Mouse (Mus musculus): ENCODE measurements at regions not wholly inside any gene's neighbourhood (a gene's known extent, or its start where the extent isn't known, plus 50 kb on each side); places are given as distances from the start of the nearest gene placed in this dataset.

GRCm38 (mm10) chr19:30433141-30433540 is 116.3 kb downstream of the Dkk1 start:
- DNase-seq: no peak

DNA sequence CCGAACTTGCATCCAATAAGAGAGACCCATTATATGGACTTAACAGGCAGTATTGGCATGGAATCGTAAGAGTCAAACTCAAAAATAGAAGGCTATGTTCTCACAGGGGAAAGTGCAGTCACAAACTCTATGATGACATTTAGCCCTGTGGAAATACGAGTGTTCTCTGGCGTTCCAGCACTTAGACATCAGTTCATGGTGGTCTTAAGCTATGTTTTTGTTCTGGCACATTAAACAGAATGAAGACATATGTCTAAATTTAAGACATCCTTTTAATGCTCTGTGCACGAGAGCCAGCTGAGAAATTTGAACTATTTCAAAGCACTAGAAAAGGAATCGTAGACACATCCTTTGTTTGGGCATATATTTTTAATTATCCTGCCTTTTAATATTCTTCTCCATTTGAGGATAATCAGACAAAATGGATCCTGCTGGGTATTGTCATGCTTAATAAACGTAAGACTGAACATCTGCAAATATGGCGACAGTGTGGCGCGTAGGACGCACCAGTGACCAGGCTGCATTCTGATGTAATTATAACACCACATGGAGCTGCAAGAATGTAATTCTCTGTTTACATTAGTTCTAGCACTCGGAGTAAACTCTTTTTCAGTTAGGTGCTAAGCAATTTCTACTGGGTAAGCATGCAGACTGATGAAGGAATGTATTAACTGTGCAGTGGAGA is 114.3 kb downstream of the Dkk1 start:
- no peak for DNase-seq

GRCm38 (mm10) chr19:30450869-30451542 is 98.5 kb downstream of the Dkk1 start:
- DNase-seq: peak; percentile 29

GRCm38 (mm10) chr19:30451543-30451920 is 97.9 kb downstream of the Dkk1 start:
- DNase-seq: no peak

GRCm38 (mm10) chr19:30452671-30453070 is 96.8 kb downstream of the Dkk1 start:
- no peak for DNase-seq

DNA sequence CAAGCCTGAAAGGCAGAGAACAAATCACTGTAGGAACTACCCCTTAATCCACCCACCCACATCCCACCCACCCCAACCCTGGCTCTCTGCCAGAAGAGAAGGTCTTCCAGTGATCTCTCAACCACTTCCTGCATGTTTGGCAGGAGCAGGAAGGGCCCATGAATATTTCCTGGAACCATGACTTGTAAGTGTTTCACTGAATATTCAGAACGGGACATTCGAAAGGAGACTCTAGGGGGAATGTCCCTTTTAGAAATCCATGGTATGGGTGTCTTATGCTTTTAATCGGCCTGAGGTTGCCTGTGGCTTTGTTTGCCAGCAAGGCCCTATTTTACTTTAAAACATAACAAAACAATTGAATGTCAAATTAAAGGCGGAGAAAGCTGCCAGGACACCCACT is 66.0 kb downstream of the Dkk1 start:
- DNase-seq: no peak

DNA sequence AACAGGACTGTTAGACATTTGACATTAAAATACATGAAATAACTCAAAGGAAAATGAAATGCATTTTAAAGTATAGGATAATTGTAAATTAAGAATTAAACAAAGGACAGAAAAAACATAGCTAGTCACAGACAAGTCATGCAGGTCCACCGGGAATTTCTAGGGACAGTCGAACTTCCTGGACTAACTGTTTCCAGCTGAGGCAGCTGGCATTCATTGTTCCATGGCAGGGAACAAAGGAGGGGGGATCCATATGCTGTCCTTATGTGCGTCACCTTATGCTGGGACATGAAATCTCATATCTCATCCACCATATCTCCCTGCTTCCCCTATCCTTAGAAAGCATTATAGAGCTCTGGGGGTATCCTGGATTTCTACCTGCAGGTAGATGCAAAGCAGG is 59.7 kb downstream of the Dkk1 start:
- no peak for DNase-seq

DNA sequence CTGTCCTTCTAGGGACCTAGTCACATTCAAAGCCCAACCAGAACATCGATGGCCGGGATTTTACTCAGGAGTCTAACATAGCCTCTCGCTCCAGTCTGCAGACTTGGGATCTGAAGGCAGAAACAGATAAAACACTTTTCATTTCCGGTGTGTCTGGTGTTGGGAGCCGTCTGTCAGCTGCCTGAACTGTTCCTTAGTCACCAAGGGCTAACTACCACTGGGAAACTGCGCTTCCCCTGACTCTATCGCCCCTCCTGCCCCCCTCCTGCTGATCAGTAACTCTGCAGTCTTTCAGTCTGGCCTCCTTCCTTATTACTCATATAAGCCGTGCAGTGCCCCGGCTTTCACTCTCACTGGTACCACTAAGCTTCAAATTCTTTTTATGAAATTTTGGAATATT is 58.5 kb downstream of the Dkk1 start:
- no peak for DNase-seq
